Mouse (Mus musculus): ENCODE results near the gene Zfp949.

DNA sequence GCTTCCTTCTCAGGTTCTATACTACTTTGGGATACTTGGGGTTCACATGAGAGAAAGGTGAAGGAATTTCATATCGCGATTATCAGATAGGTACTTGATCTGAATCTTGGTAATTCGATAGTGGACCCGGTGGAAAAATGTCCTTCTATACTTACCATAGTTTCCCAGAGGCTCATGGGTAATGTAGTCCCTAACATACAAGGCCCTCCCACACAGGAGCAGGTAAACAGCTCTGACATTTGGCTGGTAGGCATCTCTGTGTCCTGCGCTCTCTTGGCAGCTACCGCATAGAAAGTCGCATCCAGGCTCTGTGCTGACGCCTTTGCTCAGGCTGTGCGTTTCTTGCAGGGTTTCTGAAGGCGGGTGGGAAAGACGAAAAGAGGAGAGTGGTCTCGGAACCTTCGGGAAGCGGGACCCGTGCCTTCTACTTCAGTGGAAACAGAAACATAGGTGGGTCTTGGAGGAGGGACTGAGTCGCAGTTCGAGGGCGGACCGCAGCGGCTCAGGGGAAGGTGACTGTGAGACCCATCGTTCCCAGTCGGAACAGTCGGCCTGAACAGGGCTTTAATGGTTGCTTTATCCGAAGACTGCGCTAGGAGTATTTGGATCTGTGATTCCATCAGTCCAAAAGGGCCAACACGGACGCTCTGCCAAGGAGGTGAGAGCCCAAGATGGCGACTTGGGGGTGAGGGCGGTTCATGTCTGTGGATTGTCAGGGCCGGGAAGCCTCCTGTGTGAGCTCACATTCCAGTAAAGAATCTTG is at the start of gene Zfp949:
- TF ChIP-seq GATA1 (IDR thresholded peaks at IDR 0.05; ENCODE audit: borderline replicate concordance, low read length): no peak
- no peak for TF ChIP-seq FLI1 (IDR thresholded peaks at IDR 0.05; ENCODE audit: low read length)

Measured in megakaryocyte, embryonic 14.5 days (primary cell).